Mouse (Mus musculus) megakaryocyte, embryonic 14.5 days (primary cell): Measurements from ENCODE around the gene Ggt7.

Source experiments
- FLI1 ChIP-seq: IDR thresholded peaks from 2 replicates; pipeline ENCODE4 v1.6.1; 2012; ENCODE audit warnings: low read length, inconsistent platforms, mixed read lengths
- GATA1 ChIP-seq: IDR thresholded peaks from 3 replicates; pipeline ENCODE4 v1.6.1; 2012; ENCODE audit warnings: mixed read lengths, low read length, inconsistent platforms, borderline replicate concordance

DNA sequence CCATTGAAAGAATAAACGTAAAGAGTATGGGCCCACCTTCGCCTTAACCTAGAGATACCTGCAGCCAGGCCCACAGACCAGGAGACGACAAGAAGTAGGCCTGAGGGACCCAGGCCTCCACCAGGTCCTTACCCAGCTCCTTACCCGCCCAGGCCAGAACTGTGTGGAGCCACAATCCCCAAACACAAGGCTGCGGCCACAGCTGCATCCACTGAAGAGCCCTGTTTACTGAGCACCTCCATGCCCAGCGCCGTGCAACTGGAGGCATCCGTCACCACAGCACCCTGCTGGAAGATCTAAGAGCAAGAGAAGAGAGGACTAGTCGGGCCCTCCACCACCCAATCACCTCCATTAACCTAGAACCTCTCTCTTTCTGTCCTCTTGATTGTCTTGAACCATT lies 12.2 kb downstream of the Ggt7 start:
- TF ChIP-seq FLI1 = no peak
- no peak for TF ChIP-seq GATA1
